Mouse (Mus musculus) bone marrow macrophage, adult 2 months (primary cell): Measurements from ENCODE around the gene Chn2. TPM values are rescaled to one million over a fixed set of nuclear protein-coding genes. Genes with fewer than 3 reads are reported as not detected.

ENCODE experiments used
- H3K27ac ChIP-seq: 2 replicates; pipeline ENCODE4 v1.5.1; 2012; ENCODE audit warnings: low read depth, low read length; ENCODE audit not compliant: insufficient read depth
- H3K4me1 ChIP-seq: 2 replicates; pipeline ENCODE4 v1.6.1; 2012; ENCODE audit warnings: low read length; ENCODE audit not compliant: control insufficient read depth, insufficient read depth
- H3K4me3 ChIP-seq: 2 replicates; pipeline ENCODE4 v1.5.1; 2012; ENCODE audit warnings: mild to moderate bottlenecking, low read length, moderate library complexity; ENCODE audit not compliant: insufficient read depth
- CTCF ChIP-seq: IDR thresholded peaks from 2 replicates; pipeline ENCODE4 v1.5.1; 2012; ENCODE audit warnings: low read depth, mild to moderate bottlenecking, low read length, moderate library complexity
- POLR2A ChIP-seq: IDR thresholded peaks from 2 replicates; pipeline ENCODE4 v1.6.1; 2012; ENCODE audit warnings: mild to moderate bottlenecking, low read depth, low read length, borderline replicate concordance
- polyA plus RNA-seq: library from polyadenylated mRNA; stranded (reverse); fragments of >200 nt; gene quantifications from 2 replicates; pipeline ENCODE4 v1.2.4, GENCODE M21; 2012; ENCODE audit not compliant: missing spikeins, insufficient read depth, insufficient read length

The Chn2 gene
- polyA plus RNA-seq, 1 experiment: 9.5 TPM

DNA sequence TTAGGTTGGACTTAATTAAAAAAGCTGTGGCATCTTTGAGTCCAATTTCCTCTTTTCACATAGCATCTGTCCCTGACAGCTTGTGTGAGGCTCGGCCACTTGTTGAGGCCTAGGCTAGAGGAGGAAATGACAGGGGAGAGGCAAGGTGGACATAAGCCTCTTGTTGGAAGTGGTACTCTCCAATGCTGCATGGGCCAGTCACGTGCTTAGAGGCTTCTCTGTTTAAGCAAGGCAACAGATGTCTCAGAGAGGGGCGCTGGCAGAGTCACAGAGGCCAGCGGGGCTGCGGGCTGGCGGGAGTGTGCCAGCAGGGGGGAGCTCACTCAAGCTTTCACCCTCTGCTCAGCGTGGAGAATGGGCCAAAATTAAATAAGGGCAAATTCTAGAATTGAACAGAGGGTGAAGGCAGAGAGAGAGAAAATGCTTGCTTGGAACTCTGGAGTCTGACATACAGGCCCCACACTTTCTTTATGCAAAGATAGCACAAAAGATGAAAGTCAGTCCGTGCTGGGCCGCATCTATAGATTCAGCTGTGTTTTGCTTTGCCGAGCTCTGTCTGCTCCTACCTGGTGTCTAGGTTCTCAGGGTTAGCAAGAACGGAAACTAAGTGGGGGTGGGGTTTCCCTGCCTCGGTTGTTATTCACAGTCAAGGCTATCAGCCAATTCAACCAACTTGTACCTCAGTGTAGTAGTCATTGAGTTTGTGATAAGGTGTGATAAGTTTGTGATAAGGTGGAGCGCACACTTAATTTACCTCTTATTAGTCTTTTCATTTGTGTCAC is 80.7 kb downstream of the Chn2 start:
- H3K27ac ChIP-seq: no peak overlapping the region
- TF ChIP-seq POLR2A (no peak), CTCF (no peak)

DNA sequence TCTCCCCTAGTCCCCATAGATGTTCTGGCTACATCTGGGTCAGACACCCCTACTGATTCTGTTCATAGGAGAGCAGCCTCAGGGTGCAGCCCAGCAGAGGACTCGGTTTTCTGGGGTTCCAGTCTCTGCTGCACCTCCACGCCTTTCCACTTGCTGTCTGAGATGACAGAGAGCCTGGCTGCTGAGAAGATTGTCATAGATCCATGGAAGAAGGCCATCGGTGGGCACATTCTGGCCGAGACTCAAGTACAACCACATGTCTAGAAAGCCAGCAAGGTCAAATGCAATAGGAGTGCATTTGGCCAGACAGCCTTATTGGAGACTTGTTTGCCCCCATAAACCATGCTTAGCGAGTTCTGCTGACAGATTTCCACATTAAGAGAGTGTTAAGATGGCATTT is 81.5 kb downstream of the Chn2 start:
- Histone ChIP-seq H3K27ac (no peak overlapping the region), H3K4me1 (peaks cover 18% of the 10 kb centered on the region), H3K4me3 (no peak overlapping the region)
- TF ChIP-seq POLR2A: no peak
- TF ChIP-seq CTCF: no peak

More for the DNA sequence above, 80.7 kb downstream of the Chn2 start:
- no peak overlapping the region for H3K4me3 ChIP-seq
- H3K4me1 ChIP-seq: peaks cover 20% of the 10 kb centered on the region

- no peak for TF ChIP-seq CTCF
- H3K4me3 ChIP-seq: no peak overlapping the region
- H3K4me1 ChIP-seq: peaks cover 10% of the 10 kb centered on the region
- no peak overlapping the region for H3K27ac ChIP-seq
Observed at GRCm38 (mm10) chr6:54124519-54124918, 85.2 kb downstream of the Chn2 start.

GRCm38 (mm10) chr6:54125536-54125935 is 86.2 kb downstream of the Chn2 start:
- TF ChIP-seq CTCF: no peak
- TF ChIP-seq POLR2A: no peak
- H3K27ac ChIP-seq: no peak overlapping the region
- peaks cover 17% of the 10 kb centered on the region for H3K4me1 ChIP-seq
- H3K4me3 ChIP-seq: no peak overlapping the region

DNA sequence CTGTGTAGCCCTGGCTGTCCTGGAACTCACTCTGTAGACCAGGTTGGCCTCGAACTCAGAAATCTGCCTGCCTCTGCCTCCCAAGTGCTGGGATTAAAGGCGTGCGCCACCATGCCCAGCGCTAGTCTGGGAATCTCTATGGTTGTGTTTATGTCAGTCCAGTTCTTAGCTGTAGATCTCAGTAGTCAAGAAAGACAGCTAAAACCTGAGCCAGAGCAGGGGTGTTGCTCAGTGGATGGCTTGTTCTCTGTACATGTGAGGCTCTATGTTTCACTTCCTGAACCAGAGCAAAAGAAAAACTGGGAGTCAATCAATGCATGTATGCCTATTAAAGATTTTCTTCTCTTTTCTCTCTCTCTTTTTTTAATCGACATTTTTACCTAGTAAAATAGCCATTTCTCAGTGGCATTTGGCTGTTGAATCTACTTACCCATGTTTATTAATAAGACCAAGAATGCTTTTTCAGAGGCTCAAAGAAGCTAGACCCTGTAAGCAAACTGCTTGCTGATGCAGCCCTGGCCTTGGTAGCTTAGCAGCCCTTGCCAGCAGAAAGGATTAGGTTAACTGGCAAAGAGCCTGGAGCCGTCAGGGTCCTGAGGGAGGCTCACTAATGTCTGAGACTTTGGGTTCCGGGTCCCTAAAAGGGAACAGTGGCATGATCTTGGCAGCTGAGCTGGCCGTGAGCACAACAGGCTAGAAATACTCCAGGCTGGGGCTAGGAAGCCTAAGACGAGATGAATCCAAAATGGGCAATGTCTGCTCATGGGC is 87.1 kb downstream of the Chn2 start:
- Histone ChIP-seq H3K4me3 (no peak overlapping the region), H3K4me1 (peaks cover 21% of the 10 kb centered on the region), H3K27ac (no peak overlapping the region)
- TF ChIP-seq CTCF (no peak), POLR2A (no peak)

DNA sequence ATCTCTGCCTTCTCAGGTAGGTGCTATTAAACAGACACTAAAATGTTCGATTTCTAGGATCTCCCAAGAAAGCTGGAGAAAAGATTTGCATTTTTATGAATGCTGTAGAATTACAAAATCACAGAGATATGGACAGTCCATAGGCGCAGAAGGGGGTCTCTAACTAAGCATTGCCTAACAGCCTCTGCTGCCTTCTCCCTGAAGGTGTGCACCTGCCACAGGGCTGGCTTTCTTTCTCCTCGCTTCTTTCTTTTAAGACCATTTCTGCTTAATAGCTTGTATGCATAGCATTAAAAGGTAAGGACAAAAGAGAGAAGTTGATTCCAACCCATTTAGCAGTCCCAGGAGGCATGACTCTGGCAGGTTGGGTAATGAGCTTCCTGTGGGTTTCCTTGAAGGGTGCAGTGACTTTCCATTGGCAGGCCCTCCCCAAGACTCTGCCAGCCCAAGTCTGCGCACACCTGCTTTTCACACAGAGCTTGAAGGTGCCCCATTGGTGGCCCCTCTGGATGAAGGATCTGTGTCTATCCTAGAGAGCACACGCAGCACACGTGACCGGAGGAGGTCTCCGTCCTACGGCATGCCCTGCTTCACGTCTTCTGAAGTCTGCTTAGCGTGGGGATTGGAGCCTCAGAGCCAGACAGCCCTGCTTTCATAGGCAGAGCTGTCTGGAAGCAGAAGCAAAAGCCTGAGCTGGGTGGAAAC is 87.8 kb downstream of the Chn2 start:
- Histone ChIP-seq H3K4me1 (peaks cover 21% of the 10 kb centered on the region), H3K4me3 (no peak overlapping the region), H3K27ac (no peak overlapping the region)
- TF ChIP-seq CTCF: no peak
- TF ChIP-seq POLR2A: no peak

DNA sequence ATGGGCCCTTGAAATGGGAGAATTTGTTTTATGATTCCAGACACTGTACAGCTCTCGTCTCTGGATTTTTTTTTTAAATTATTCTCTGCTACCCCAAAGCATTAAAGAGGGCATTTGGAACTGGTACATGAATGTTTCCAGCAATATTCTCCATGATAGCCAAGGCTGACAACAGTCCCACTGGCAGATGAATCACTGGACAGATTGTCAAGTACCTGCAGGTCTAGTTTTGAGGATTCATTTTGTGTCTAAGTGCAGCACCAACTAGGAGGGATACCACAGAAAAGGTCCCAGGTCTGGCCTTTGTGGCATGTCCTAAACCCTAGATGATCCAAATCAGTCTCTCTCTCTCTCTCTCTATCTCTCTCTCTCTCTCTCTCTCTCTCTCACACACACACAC is 89.3 kb downstream of the Chn2 start:
- Histone ChIP-seq H3K4me3 (no peak overlapping the region), H3K4me1 (peaks cover 32% of the 10 kb centered on the region), H3K27ac (no peak overlapping the region)
- TF ChIP-seq CTCF: no peak
- no peak for TF ChIP-seq POLR2A

- no peak for TF ChIP-seq CTCF
- TF ChIP-seq POLR2A: no peak
- Histone ChIP-seq H3K27ac (no peak overlapping the region), H3K4me1 (peaks cover 35% of the 10 kb centered on the region), H3K4me3 (no peak overlapping the region)
Observed at GRCm38 (mm10) chr6:54129570-54129969, 90.2 kb downstream of the Chn2 start.

GRCm38 (mm10) chr6:54130881-54131280 is 91.5 kb downstream of the Chn2 start:
- H3K4me1 ChIP-seq: peaks cover 35% of the 10 kb centered on the region
- no peak overlapping the region for H3K27ac ChIP-seq
- no peak for TF ChIP-seq CTCF
- no peak for TF ChIP-seq POLR2A

More at GRCm38 (mm10) chr6:54130881-54131280, 91.5 kb downstream of the Chn2 start:
- no peak overlapping the region for H3K4me3 ChIP-seq
